Mouse (Mus musculus): ENCODE results near the gene Nrxn2. TPM values are rescaled to one million over a fixed set of nuclear protein-coding genes. Genes with fewer than 3 reads are reported as not detected.

The Nrxn2 gene
- total RNA-seq, 2 experiments from 2014 or later: 809 to 835 TPM

- DNase-seq (ENCODE audit: extremely low spot score in 1 of 2, low spot score in 2 of 2): no peak
- intact Hi-C loops (cut with DNase I): no loop called here
Measured at GRCm38 (mm10) chr19:6522289-6522688, 103.8 kb downstream of the Nrxn2 start.

- no peak for DNase-seq (ENCODE audit: extremely low spot score in 1 of 2, low spot score in 2 of 2)
- intact Hi-C loops (cut with DNase I): no loop called here
Measured at GRCm38 (mm10) chr19:6525023-6525422, 106.5 kb downstream of the Nrxn2 start.

GRCm38 (mm10) chr19:6526010-6526409, 107.5 kb downstream of the Nrxn2 start:
- DNase-seq (ENCODE audit: extremely low spot score in 1 of 2, low spot score in 2 of 2): no peak
- intact Hi-C loops (cut with DNase I): no loop called here

GRCm38 (mm10) chr19:6527439-6527838, 108.9 kb downstream of the Nrxn2 start:
- intact Hi-C loops (cut with DNase I): no loop called here
- DNase-seq (ENCODE audit: extremely low spot score in 1 of 2, low spot score in 2 of 2): no peak

GRCm38 (mm10) chr19:6527839-6528531, 109.5 kb downstream of the Nrxn2 start:
- DNase-seq (ENCODE audit: extremely low spot score in 1 of 2, low spot score in 2 of 2): peak in 1 of 2 experiments; percentile 66
- intact Hi-C loops (cut with DNase I): no loop called here

GRCm38 (mm10) chr19:6529265-6529985, 110.9 kb downstream of the Nrxn2 start:
- intact Hi-C loops (cut with DNase I): no loop called here
- no peak for DNase-seq (ENCODE audit: extremely low spot score in 1 of 2, low spot score in 2 of 2)

GRCm38 (mm10) chr19:6530359-6530758, 111.8 kb downstream of the Nrxn2 start:
- intact Hi-C loops (cut with DNase I): no loop called here

GRCm38 (mm10) chr19:6531011-6531631, 112.6 kb downstream of the Nrxn2 start:
- intact Hi-C loops (cut with DNase I): no loop called here
- DNase-seq (ENCODE audit: extremely low spot score in 1 of 2, low spot score in 2 of 2): peak in 1 of 2 experiments; percentile 65

More at GRCm38 (mm10) chr19:6530359-6530758, 111.8 kb downstream of the Nrxn2 start:
- no peak for DNase-seq (ENCODE audit: extremely low spot score in 1 of 2, low spot score in 2 of 2)

GRCm38 (mm10) chr19:6531832-6532471, 113.4 kb downstream of the Nrxn2 start:
- peak in 1 of 2 experiments; percentile 68 for DNase-seq (ENCODE audit: extremely low spot score in 1 of 2, low spot score in 2 of 2)
- intact Hi-C loops (cut with DNase I): no loop called here

GRCm38 (mm10) chr19:6532656-6533055, 114.1 kb downstream of the Nrxn2 start:
- DNase-seq (ENCODE audit: extremely low spot score in 1 of 2, low spot score in 2 of 2): no peak
- intact Hi-C loops (cut with DNase I): no loop called here

- no peak for DNase-seq (ENCODE audit: extremely low spot score in 1 of 2, low spot score in 2 of 2)
- intact Hi-C loops (cut with DNase I): no loop called here
Measured at GRCm38 (mm10) chr19:6533290-6534117, 115.0 kb downstream of the Nrxn2 start.

- DNase-seq (ENCODE audit: extremely low spot score in 1 of 2, low spot score in 2 of 2): no peak
- intact Hi-C loops (cut with DNase I): no loop called here
Measured at GRCm38 (mm10) chr19:6534118-6534415, 115.5 kb downstream of the Nrxn2 start.

- peak in 1 of 2 experiments; percentile 34 for DNase-seq (ENCODE audit: extremely low spot score in 1 of 2, low spot score in 2 of 2)
- intact Hi-C loops (cut with DNase I): no loop called here
Measured at GRCm38 (mm10) chr19:6536201-6536600, 117.7 kb downstream of the Nrxn2 start.

GRCm38 (mm10) chr19:6536696-6537095, 118.2 kb downstream of the Nrxn2 start:
- intact Hi-C loops (cut with DNase I): no loop called here
- peak in 1 of 2 experiments; percentile 43 for DNase-seq (ENCODE audit: extremely low spot score in 1 of 2, low spot score in 2 of 2)

GRCm38 (mm10) chr19:6537526-6537925, 119.0 kb downstream of the Nrxn2 start:
- peak in 1 of 2 experiments; percentile 36 for DNase-seq (ENCODE audit: extremely low spot score in 1 of 2, low spot score in 2 of 2)
- intact Hi-C loops (cut with DNase I): no loop called here

GRCm38 (mm10) chr19:6538546-6538945, 120.0 kb downstream of the Nrxn2 start:
- no peak for DNase-seq (ENCODE audit: extremely low spot score in 1 of 2, low spot score in 2 of 2)
- intact Hi-C loops (cut with DNase I): no loop called here

- DNase-seq (ENCODE audit: extremely low spot score in 1 of 2, low spot score in 2 of 2): no peak
- intact Hi-C loops (cut with DNase I): no loop called here
Measured at GRCm38 (mm10) chr19:6539592-6539991, 121.1 kb downstream of the Nrxn2 start.

GRCm38 (mm10) chr19:6540191-6540590, 121.7 kb downstream of the Nrxn2 start:
- intact Hi-C loops (cut with DNase I): no loop called here
- no peak for DNase-seq (ENCODE audit: extremely low spot score in 1 of 2, low spot score in 2 of 2)

- intact Hi-C loops (cut with DNase I): no loop called here
- DNase-seq (ENCODE audit: extremely low spot score in 1 of 2, low spot score in 2 of 2): no peak
Measured at GRCm38 (mm10) chr19:6541521-6541920, 123.0 kb downstream of the Nrxn2 start.
